Mouse (Mus musculus) liver, postnatal 0 days (tissue): ENCODE measurements around the gene Tesc.

Experiments used
- CTCF ChIP-seq: sonication (generic); IDR thresholded peaks from 2 replicates; pipeline ENCODE4 v1.5.1; 2016; ENCODE audit warnings: antibody characterized with exemption, low read depth
- EP300 ChIP-seq: IDR thresholded peaks from 2 replicates; pipeline ENCODE4 v1.6.1; 2016; ENCODE audit warnings: antibody characterized with exemption, low read depth, mild to moderate bottlenecking

- TF ChIP-seq CTCF (0 out of 2 replicates have a peak, but pooled peaks have one; percentile 15), EP300 (no peak)
Observed at GRCm38 (mm10) chr5:118093321-118094035, 65.9 kb downstream of the Tesc start.
